ENCODE assay signal across 8 mouse cellular contexts in genomic region chr5:105701326-105701725, GRCm38 (mm10). TPM values are rescaled to one million over a fixed set of nuclear protein-coding genes. Genes with fewer than 3 reads are reported as not detected.
DNase-seq lines count a peak whose midpoint lies in the region; ATAC-seq and TF ChIP-seq lines count a peak whose summit lies in the region.

No protein-coding gene starts in this region.

- TF ChIP-seq CTCF in heart, postnatal 0 days (IDR thresholded peaks at IDR 0.05; ENCODE audit: low read depth): no peak
- TF ChIP-seq CTCF in heart, adult 2 months (IDR thresholded peaks at IDR 0.05): no peak
- no peak for TF ChIP-seq CTCF in bone marrow, adult 2 months (IDR thresholded peaks at IDR 0.05; ENCODE audit: control insufficient read depth, insufficient read depth, low read length)

- H3K4me1 ChIP-seq in heart, postnatal 0 days (ENCODE audit: control insufficient read depth, insufficient read depth): peaks cover 20% of the 10 kb centered on the region
- peaks cover 4% of the 10 kb centered on the region for H3K4me1 ChIP-seq in heart, adult 2 months (ENCODE audit: control insufficient read depth, insufficient read depth, low read length)
- H3K4me1 ChIP-seq in bone marrow, adult 2 months (ENCODE audit: control insufficient read depth, insufficient read depth, low read length): peaks cover 7% of the 10 kb centered on the region
- H3K4me1 ChIP-seq in hindbrain, embryonic 12.5 days: peaks cover 41% of the 10 kb centered on the region
- H3K4me1 ChIP-seq in midbrain, embryonic 11.5 days (ENCODE audit: control insufficient read depth, insufficient read depth, low read length): peaks cover 20% of the 10 kb centered on the region

- WGBS in heart, postnatal 0 days: 73% methylated on average over 9 of the region's 9 CpGs
- 63% methylated on average over 9 of the region's 9 CpGs for WGBS in heart, adult 2 months
- WGBS in bone marrow, adult 2 months: 13% methylated on average over 9 of the region's 9 CpGs
- WGBS in hindbrain, embryonic 12.5 days: 66% methylated on average over 9 of the region's 9 CpGs
- 69% methylated on average over 9 of the region's 9 CpGs for WGBS in midbrain, embryonic 11.5 days

- H3K4me2 ChIP-seq in heart, postnatal 0 days (ENCODE audit: low read depth, low read length): peak overlapping the region; percentile 96
- peak overlapping the region; percentile 59 for H3K4me2 ChIP-seq in hindbrain, embryonic 12.5 days (replicated peaks)
- H3K4me2 ChIP-seq in midbrain, embryonic 11.5 days: peak overlapping the region; percentile 92

- intact Hi-C loops in heart, adult 2 months (cut with DNase I): no loop called here

- peak overlapping the region; percentile 93; the same call in 1 of the 2 replicates for H3K9ac ChIP-seq in heart, postnatal 0 days (replicated peaks; ENCODE audit: low read depth, low read length)
- H3K9ac ChIP-seq in heart, adult 2 months (ENCODE audit: low read depth, low read length): no peak overlapping the region
- peak overlapping the region; percentile 97; the same call in 1 of the 2 replicates for H3K9ac ChIP-seq in hindbrain, embryonic 12.5 days
- H3K9ac ChIP-seq in midbrain, embryonic 11.5 days (ENCODE audit: low read length): peak overlapping the region; percentile 99

- TF ChIP-seq POLR2A in heart, adult 2 months (IDR thresholded peaks at IDR 0.05; ENCODE audit: insufficient read depth, low read depth, low read length): no peak
- TF ChIP-seq POLR2A in bone marrow, adult 2 months (IDR thresholded peaks at IDR 0.05; ENCODE audit: borderline replicate concordance, control insufficient read depth, low read depth, low read length): no peak

- no peaks in the 10 kb centered on the region for H3K27me3 ChIP-seq in heart, postnatal 0 days (ENCODE audit: control insufficient read depth, insufficient read depth, low read length)
- no peaks in the 10 kb centered on the region for H3K27me3 ChIP-seq in heart, adult 2 months (ENCODE audit: control insufficient read depth, insufficient read depth, low read length)
- H3K27me3 ChIP-seq in hindbrain, embryonic 12.5 days: peaks cover 3% of the 10 kb centered on the region; the same call in 1 of the 2 replicates
- no peaks in the 10 kb centered on the region; the same call in 1 of the 2 replicates for H3K27me3 ChIP-seq in midbrain, embryonic 11.5 days (ENCODE audit: control insufficient read depth, insufficient read depth, low read length)

- no peaks in the 10 kb centered on the region for H3K36me3 ChIP-seq in heart, postnatal 0 days (replicated peaks; ENCODE audit: control insufficient read depth, insufficient read depth, low read length)
- H3K36me3 ChIP-seq in heart, adult 2 months (ENCODE audit: control insufficient read depth, insufficient read depth, low read length): no peaks in the 10 kb centered on the region
- H3K36me3 ChIP-seq in hindbrain, embryonic 12.5 days: peaks cover 5% of the 10 kb centered on the region; the same call in 1 of the 2 replicates
- no peaks in the 10 kb centered on the region for H3K36me3 ChIP-seq in midbrain, embryonic 11.5 days (ENCODE audit: control insufficient read depth, insufficient read depth, low read length)

- no peaks in the 10 kb centered on the region for H3K9me3 ChIP-seq in heart, postnatal 0 days (replicated peaks; ENCODE audit: control insufficient read depth, low read length)
- H3K9me3 ChIP-seq in hindbrain, embryonic 12.5 days (replicated peaks): no peaks in the 10 kb centered on the region
- H3K9me3 ChIP-seq in midbrain, embryonic 11.5 days (ENCODE audit: control insufficient read depth, low read length): no peaks in the 10 kb centered on the region

- no peaks in the 10 kb centered on the region for H3K79me2 ChIP-seq in heart, adult 2 months (replicated peaks; ENCODE audit: control insufficient read depth, insufficient read depth, low read length)

- no peak overlapping the region for H3K27ac ChIP-seq in heart, postnatal 0 days (ENCODE audit: low read depth)
- H3K27ac ChIP-seq in heart, adult 2 months: no peak overlapping the region; the same call in 1 of the 2 replicates
- H3K27ac ChIP-seq in bone marrow, adult 2 months (ENCODE audit: control insufficient read depth, insufficient read depth, low read depth, low read length, poor library complexity): peak overlapping the region; percentile 98
- H3K27ac ChIP-seq in hindbrain, embryonic 12.5 days: peak overlapping the region; percentile 98; the same call in 1 of the 2 replicates
- H3K27ac ChIP-seq in midbrain, embryonic 11.5 days (ENCODE audit: low read depth, low read length): no peak overlapping the region

- DNase-seq in heart, postnatal 0 days (ENCODE audit: low spot score): no peak
- DNase-seq in heart, adult 2 months: no peak
- DNase-seq in midbrain, embryonic 11.5 days (ENCODE audit: low spot score, missing footprints): peak; percentile 89
- DNase-seq in ovary, postnatal 14 days (ENCODE audit: low spot score): no peak
- DNase-seq in cerebellum, adult 11 months: no peak

- no peak for TF ChIP-seq EP300 in heart, postnatal 0 days (IDR thresholded peaks at IDR 0.05; ENCODE audit: low read depth)
- TF ChIP-seq EP300 in heart, adult 2 months (IDR thresholded peaks at IDR 0.05; ENCODE audit: insufficient read depth, low read depth, low read length): no peak

- no peak for ATAC-seq in heart, postnatal 0 days (ENCODE audit: insufficient read depth, low read depth)
- ATAC-seq in hindbrain, embryonic 12.5 days (ENCODE audit: low FRiP score): no peak
- ATAC-seq in midbrain, embryonic 11.5 days (ENCODE audit: low FRiP score): no peak
- ATAC-seq in inflammation-experienced regulatory T-cells, adult 6 months: no peak

- peak overlapping the region; percentile 94 for H3K4me3 ChIP-seq in heart, postnatal 0 days (ENCODE audit: low read depth, low read length)
- no peak overlapping the region; the same call in 1 of the 2 replicates for H3K4me3 ChIP-seq in heart, adult 2 months
- peak overlapping the region; percentile 68 for H3K4me3 ChIP-seq in bone marrow, adult 2 months (replicated peaks; ENCODE audit: control insufficient read depth, low read depth, low read length)
- peak overlapping the region; percentile 96 for H3K4me3 ChIP-seq in hindbrain, embryonic 12.5 days
- H3K4me3 ChIP-seq in midbrain, embryonic 11.5 days (ENCODE audit: low read depth, low read length): peak overlapping the region; percentile 92

RNA-seq across cellular contexts. Expression of gene Lrrc8d, which starts 1.6 kb away (rescaled TPM):
- 5.5 and 8.8 TPM in 2 replicates for total RNA-seq in heart, postnatal 0 days (2014; rRNA removed; ENCODE audit: low replicate concordance)
- polyA plus RNA-seq in heart, postnatal 0 days (2015; fragmentation: Nextera tagmentation; extraction: Ambion mirVana): 8.5 and 10.0 TPM in 2 replicates
- total RNA-seq in heart, adult 2 months (2021): 1 to 10 TPM; 8.0 to 8.8 TPM
- 4.3 and 5.2 TPM in 2 replicates for polyA plus RNA-seq in heart, adult 2 months (2012; rRNA removed)
- polyA plus RNA-seq in bone marrow, adult 2 months (2011; ENCODE audit: insufficient read depth, insufficient read length, low replicate concordance, missing spikeins): 11.8 and 20.5 TPM in 2 replicates
- 35.0 and 35.9 TPM in 2 replicates for polyA plus RNA-seq in hindbrain, embryonic 12.5 days (2016; fragmentation: Nextera tagmentation; extraction: Ambion mirVana)
- polyA plus RNA-seq in midbrain, embryonic 11.5 days (2014; fragmentation: Nextera tagmentation; extraction: Ambion mirVana): 24.5 and 28.8 TPM in 2 replicates
- 10 to 100 TPM; 11.8 to 28.4 (median 26.5) TPM for polyA plus RNA-seq in inflammation-experienced regulatory T-cells, adult 6 months (2017; shearing (Covaris generic))

Comparison
In these comparisons a context has a peak if more than half of its experiments do, and no peak if none do; other contexts are left out.
1. H3K27ac ChIP-seq: peak in bone marrow, adult 2 months (single experiment) and hindbrain, embryonic 12.5 days (single experiment); none in heart, postnatal 0 days (single experiment), heart, adult 2 months (single experiment) and midbrain, embryonic 11.5 days (single experiment).
2. Peak in every context shown above with its lines, with median percentiles within 50 percentile points of each other: H3K4me2 ChIP-seq.